Mouse (Mus musculus) left cerebral cortex, postnatal 36 days (tissue): Measurements from ENCODE around the gene Gm21060. TPM values are rescaled to one million over a fixed set of nuclear protein-coding genes. Genes with fewer than 3 reads are reported as not detected.
"Not testable (repeated sequence)": the region's sequence is repeated elsewhere in the genome, so short reads cannot be mapped to it uniquely, and the experiment has no call there.

Source experiments
- DNase-seq, 2 experiments: peaks; one replicate each; pipeline ENCODE4 v3.0.0; 2021 to 2022; ENCODE audit warnings: low spot score in 2 of 2, mixed read lengths in 1 of 2
- intact Hi-C: fragments of 180-260 bp; cut with DNase I; formaldehyde crosslinking; loops from one replicate; pipeline ENCODE4 v1.15.1; 2025
- total RNA-seq, 2 experiments: library from RNA; stranded (reverse); gene quantifications; 2 replicates each; pipeline ENCODE4 v1.2.3; 2021

Gm21060 gene
- total RNA-seq = not detected

DNA sequence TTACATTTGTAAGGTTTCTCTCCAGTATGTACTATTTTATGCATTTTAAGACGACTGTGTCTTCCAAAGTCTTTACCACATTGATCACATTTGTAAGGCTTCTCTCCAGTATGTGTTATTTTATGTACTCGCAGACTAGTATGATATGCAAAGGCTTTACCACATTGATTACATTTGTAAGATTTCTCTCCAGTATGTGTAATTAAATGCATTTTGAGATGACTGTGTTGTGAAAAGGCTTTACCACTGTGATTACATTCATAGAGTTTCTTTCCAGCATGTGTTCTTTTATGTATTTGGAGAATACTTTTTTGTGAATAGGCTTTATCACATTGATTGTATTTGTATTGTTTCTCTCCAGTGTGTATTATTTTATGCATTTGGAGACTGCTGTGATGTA, at the start of gene Gm21060:
Gene Gm21060 (minus strand): TSS at position 101 of the 400 bp plus-strand sequence.
- no peak for DNase-seq
- intact Hi-C loops = no loop called here

DNA sequence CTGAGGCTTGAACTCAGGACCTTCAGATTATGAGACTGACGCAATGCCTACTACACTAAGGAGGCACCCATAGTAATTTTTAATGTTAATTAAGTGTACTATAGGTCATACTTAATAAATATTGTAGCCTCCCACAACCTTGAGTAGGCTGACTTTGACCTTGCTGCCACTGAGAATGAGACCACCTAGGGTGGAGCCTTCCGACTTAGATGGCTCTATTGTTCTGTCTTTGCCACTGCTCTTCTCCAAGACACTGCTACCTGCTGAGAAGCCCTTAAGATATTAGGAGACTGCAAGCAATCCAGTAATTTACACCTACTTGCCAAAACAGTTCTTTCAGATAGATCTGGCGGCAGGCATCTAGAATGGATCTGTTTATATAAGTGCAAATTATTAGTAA, 24.0 kb upstream of the Gm21060 start:
- DNase-seq, intact Hi-C loops: not testable (repeated sequence)

- intact Hi-C loops, DNase-seq: not testable (repeated sequence)
These were observed 16.3 kb upstream of the Gm21060 start for GRCm38 (mm10) chr19:61313185-61313584.

DNA sequence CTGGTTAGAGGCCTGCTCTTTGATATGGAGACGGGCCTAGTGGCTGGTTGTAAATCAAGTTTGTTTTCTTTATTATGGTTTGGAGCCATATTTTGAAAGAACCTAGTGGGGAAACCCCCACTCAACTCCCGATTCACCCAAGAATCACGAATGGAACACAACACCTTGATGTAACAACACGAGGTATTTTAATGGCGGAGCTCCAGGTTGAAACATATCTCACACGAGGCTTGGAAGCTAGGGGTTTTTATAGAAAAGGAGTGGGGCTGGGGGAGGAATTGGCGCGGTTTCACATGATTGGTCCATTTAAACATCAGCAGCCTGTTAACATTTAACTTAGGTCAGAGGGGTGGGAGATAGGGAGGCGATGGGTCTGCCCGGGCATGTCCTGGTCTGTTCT, 15.5 kb upstream of the Gm21060 start:
- DNase-seq, intact Hi-C loops: not testable (repeated sequence)

- intact Hi-C loops, DNase-seq: not testable (repeated sequence)
These were observed 11.2 kb upstream of the Gm21060 start for GRCm38 (mm10) chr19:61308083-61308482.

DNA sequence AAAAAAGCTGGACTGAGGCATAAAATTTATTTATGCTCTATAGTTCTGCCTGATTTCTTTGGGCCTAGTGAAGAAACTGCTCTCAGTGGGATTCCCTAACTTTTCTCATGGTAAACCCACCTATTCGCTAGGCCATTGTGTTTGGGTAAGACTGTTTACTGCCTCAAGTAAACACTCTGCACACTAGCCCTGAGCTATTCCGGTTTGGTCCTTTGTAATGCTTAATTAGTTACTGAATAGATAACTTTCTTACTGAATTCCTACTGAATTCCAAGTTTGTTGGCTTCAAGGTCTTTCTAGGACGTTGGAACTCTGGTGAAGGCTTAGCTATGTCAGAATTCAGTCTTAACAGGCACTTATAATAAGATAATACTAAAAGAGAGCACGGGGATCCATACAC, 11.8 kb downstream of the Gm21060 start:
- intact Hi-C loops, DNase-seq: not testable (repeated sequence)

GRCm38 (mm10) chr19:61283581-61283980, 13.3 kb downstream of the Gm21060 start:
- no peak for DNase-seq
- intact Hi-C loops = no loop called here

GRCm38 (mm10) chr19:61275446-61275845, 21.4 kb downstream of the Gm21060 start:
- intact Hi-C loops = no loop called here
- DNase-seq = no peak

- intact Hi-C loops, DNase-seq: not testable (repeated sequence)
These were observed 27.7 kb downstream of the Gm21060 start for GRCm38 (mm10) chr19:61269141-61269540.

- intact Hi-C loops = no loop called here
- no peak for DNase-seq
These were observed 29.7 kb downstream of the Gm21060 start for GRCm38 (mm10) chr19:61267141-61267540.

DNA sequence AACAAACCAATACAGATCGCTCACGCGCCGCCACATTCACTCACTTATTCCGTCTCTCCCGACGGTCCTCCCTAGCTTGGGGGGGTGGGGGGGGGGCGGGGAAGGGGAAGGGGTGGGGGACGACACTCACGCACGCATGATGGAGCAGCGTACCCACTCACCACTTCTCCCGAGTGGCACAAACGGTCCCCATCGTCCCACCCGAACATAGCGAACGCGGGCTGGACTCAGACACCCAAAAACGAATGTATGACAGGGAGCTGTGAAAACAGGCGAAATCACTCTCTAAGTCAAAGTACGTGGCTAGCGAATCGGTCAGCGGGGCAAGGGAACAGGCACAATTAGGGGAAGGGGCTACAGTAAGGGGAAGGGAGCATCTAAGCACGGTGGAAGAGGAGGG, 30.2 kb downstream of the Gm21060 start:
- intact Hi-C loops = loop anchor here (1.0 kb wide), 1 partner anchor 67 kb away; no protein-coding TSS in a partner anchor
- DNase-seq = peak; percentile 13 to 26

DNA sequence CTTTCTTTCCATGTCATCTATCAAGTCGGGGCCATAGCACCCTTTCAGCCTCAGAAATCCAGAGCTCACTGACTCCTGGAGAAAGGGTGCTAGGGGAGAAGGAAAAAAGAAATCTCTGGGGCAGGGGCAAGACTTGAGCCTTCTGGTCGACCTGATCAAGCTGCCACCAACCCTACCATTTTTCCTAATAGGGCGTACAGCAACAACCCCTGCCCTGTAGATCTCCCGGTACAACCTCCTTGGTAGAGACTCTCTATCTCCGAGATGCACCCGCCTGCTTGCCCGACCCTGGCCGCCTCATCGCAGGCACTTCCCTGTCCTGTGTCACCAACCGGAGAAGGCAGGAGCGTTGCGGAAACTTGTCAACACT, 30.6 kb downstream of the Gm21060 start:
- intact Hi-C loops = loop anchor here (1.0 kb wide), 1 partner anchor 67 kb away; no protein-coding TSS in a partner anchor
- peak; percentile 6 to 15 for DNase-seq

DNA sequence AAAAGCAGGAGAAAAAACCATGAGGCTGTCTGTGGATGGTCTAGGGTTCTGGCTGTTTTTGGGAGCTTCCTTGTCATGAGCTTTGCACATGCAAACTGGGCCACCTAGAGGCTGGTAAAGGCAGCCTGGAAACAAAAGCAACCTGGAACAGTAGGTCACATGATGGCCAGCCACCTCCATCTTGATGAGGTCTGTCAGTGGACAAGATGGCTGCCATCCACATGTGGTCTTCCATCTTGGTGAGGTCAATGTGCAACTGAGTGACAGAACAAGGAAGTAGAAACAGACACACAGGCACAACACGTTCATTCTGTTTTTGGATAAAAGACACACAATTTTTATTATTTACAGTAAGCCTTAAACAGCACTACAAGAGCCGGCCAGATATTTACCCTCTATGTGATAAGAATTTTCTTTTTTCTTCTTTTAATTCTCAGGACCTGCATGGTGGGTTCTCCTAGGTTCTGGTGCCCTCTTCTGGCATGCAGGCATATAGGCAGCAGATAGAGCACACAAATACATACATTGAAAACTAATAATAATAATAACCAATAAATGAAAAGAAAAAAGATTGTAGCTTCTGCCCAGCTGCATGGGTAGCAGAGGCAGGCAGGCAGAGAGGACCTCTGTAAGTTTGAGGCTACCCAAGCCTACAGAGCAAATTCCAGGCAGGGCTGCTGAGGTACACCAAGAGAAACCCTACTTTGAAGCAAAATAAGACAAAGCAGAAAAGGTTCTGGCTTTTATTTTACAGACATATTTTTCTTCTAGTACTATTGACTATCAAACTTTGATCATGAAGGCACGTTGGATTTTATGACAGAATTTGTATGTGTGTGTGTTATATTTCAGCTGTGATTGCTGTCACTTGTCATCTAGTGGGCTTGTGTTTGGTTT, 31.3 kb downstream of the Gm21060 start:
- intact Hi-C loops = loop anchor here (1.0 kb wide), 1 partner anchor 66 kb away; no protein-coding TSS in a partner anchor
- peak; percentile 23 to 33 for DNase-seq

- no peak for DNase-seq
- intact Hi-C loops = no loop called here
These were observed 31.9 kb downstream of the Gm21060 start for GRCm38 (mm10) chr19:61264933-61265332.

GRCm38 (mm10) chr19:61264227-61264626, 32.6 kb downstream of the Gm21060 start:
- no peak for DNase-seq
- intact Hi-C loops = no loop called here

DNA sequence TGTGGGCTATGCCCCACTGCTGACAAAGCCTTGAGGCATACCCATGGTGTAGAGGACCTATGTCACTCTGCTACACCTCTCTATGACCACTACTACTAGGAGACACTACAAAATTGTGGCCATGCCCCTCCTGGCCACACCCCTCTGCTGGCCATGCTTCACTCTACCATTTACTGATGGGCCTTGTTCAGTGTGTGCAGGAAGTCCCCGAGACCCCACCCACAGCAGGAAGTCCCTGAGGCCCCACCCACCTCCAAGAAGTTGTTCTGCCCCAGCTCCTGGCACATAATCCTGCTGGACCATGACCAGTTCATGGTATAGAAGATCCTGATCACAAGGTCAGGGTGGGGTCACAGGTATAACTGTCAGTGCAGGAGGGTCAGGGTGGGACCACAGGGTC, 35.6 kb downstream of the Gm21060 start:
- DNase-seq = no peak
- intact Hi-C loops = no loop called here

- DNase-seq = no peak
- intact Hi-C loops = no loop called here
These were observed 39.1 kb downstream of the Gm21060 start for GRCm38 (mm10) chr19:61257733-61258132.

GRCm38 (mm10) chr19:61256166-61256887, 40.5 kb downstream of the Gm21060 start:
- DNase-seq = no peak
- intact Hi-C loops = no loop called here

DNA sequence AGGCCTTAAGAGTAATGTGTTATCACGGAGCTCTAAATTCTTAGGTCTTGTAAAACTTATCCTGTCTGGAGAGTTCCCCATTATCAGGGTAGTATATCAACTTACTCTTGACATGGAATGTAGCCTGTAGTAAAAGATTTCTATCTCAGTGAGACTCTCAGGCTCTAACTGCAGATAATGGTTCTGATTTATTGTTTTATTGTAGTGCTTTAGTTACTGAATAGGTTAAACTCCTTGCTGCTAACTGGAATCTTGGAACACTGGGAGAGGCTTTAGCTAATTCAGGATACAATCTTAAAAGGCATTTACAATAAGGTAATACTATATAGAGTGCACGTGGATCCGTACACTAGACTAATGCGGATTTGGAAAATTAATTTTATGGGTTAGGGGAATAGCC, 49.5 kb downstream of the Gm21060 start:
- intact Hi-C loops, DNase-seq: not testable (repeated sequence)
